Mouse (Mus musculus) heart, postnatal 0 days (tissue): ENCODE data around the gene Pkp1.

Source experiments
- CTCF ChIP-seq: IDR thresholded peaks from 2 replicates; pipeline ENCODE4 v1.5.1; 2016; ENCODE audit warnings: antibody characterized with exemption, control low read depth, low read depth
- EP300 ChIP-seq: IDR thresholded peaks from 2 replicates; pipeline ENCODE4 v1.6.1; 2016; ENCODE audit warnings: antibody characterized with exemption, low read depth

GRCm38 (mm10) chr1:135872991-135873390, 46.0 kb downstream of the Pkp1 start:
- TF ChIP-seq CTCF (no peak), EP300 (no peak)
